Mouse (Mus musculus): Measurements from ENCODE around the gene Smok3b.
"Not testable (repeated sequence)": the region's sequence is repeated elsewhere in the genome, so short reads cannot be mapped to it uniquely, and the experiment has no call there.

The Smok3b gene

GRCm38 (mm10) chr5:138020961-138021479, at the start of gene Smok3b, which contains the start of gene Smok3a:
Gene Smok3b (plus strand): TSS chr5:138021429.
Gene Smok3a (plus strand): TSS chr5:138021261.
- DNase-seq (ENCODE audit: low read depth in 2 of 2, low spot score in 2 of 2): not testable (repeated sequence)

- no peak for DNase-seq (ENCODE audit: low read depth in 2 of 2, low spot score in 2 of 2)
These were observed 48.1 kb upstream of the Smok3b start for GRCm38 (mm10) chr5:137973161-137973560.

GRCm38 (mm10) chr5:137973738-137974137, 47.5 kb upstream of the Smok3b start:
- no peak for DNase-seq (ENCODE audit: low read depth in 2 of 2, low spot score in 2 of 2)

GRCm38 (mm10) chr5:137974724-137975123, 46.5 kb upstream of the Smok3b start:
- DNase-seq (ENCODE audit: low read depth in 2 of 2, low spot score in 2 of 2): no peak

GRCm38 (mm10) chr5:137975434-137975833, 45.8 kb upstream of the Smok3b start:
- DNase-seq (ENCODE audit: low read depth in 2 of 2, low spot score in 2 of 2): no peak

- no peak for DNase-seq (ENCODE audit: low read depth in 2 of 2, low spot score in 2 of 2)
These were observed 43.9 kb upstream of the Smok3b start for GRCm38 (mm10) chr5:137977291-137977690.

- no peak for DNase-seq (ENCODE audit: low read depth in 2 of 2, low spot score in 2 of 2)
These were observed 42.1 kb upstream of the Smok3b start for GRCm38 (mm10) chr5:137979081-137979480.

GRCm38 (mm10) chr5:137981300-137981699, 39.9 kb upstream of the Smok3b start, which contains the start of gene Azgp1:
Gene Azgp1 (plus strand): TSS chr5:137981520.
- no peak for DNase-seq (ENCODE audit: low read depth in 2 of 2, low spot score in 2 of 2)

GRCm38 (mm10) chr5:137986351-137986750, 34.9 kb upstream of the Smok3b start:
- DNase-seq (ENCODE audit: low read depth in 2 of 2, low spot score in 2 of 2): no peak

- no peak for DNase-seq (ENCODE audit: low read depth in 2 of 2, low spot score in 2 of 2)
These were observed 11.8 kb upstream of the Smok3b start for GRCm38 (mm10) chr5:138009437-138009836.

GRCm38 (mm10) chr5:138012382-138012781, 8.8 kb upstream of the Smok3b start:
- DNase-seq (ENCODE audit: low read depth in 2 of 2, low spot score in 2 of 2): no peak

GRCm38 (mm10) chr5:138016530-138016929, 4.7 kb upstream of the Smok3b start:
- no peak for DNase-seq (ENCODE audit: low read depth in 2 of 2, low spot score in 2 of 2)

- DNase-seq (ENCODE audit: low read depth in 2 of 2, low spot score in 2 of 2): no peak
These were observed 4.2 kb upstream of the Smok3b start for GRCm38 (mm10) chr5:138016997-138017396.

GRCm38 (mm10) chr5:138019577-138019976, 1.7 kb upstream of the Smok3b start:
- not testable (repeated sequence) for DNase-seq (ENCODE audit: low read depth in 2 of 2, low spot score in 2 of 2)

- DNase-seq (ENCODE audit: low read depth in 2 of 2, low spot score in 2 of 2): not testable (repeated sequence)
These were observed 31.7 kb downstream of the Smok3b start, which contains the start of gene Smok3c for GRCm38 (mm10) chr5:138052894-138053293. Gene Smok3c (plus strand): TSS chr5:138053194.

- no peak for DNase-seq (ENCODE audit: low read depth in 2 of 2, low spot score in 2 of 2)
These were observed 52.6 kb downstream of the Smok3b start for GRCm38 (mm10) chr5:138073803-138074202.

- no peak for DNase-seq (ENCODE audit: low read depth in 2 of 2, low spot score in 2 of 2)
These were observed 54.5 kb downstream of the Smok3b start for GRCm38 (mm10) chr5:138075684-138076083.

GRCm38 (mm10) chr5:138076148-138076547, 54.9 kb downstream of the Smok3b start:
- DNase-seq (ENCODE audit: low read depth in 2 of 2, low spot score in 2 of 2): no peak

GRCm38 (mm10) chr5:138080456-138080855, 59.2 kb downstream of the Smok3b start:
- DNase-seq (ENCODE audit: low read depth in 2 of 2, low spot score in 2 of 2): no peak

GRCm38 (mm10) chr5:138081446-138081845, 60.2 kb downstream of the Smok3b start:
- no peak for DNase-seq (ENCODE audit: low read depth in 2 of 2, low spot score in 2 of 2)

GRCm38 (mm10) chr5:138083318-138083900, 62.2 kb downstream of the Smok3b start:
- no peak for DNase-seq (ENCODE audit: low read depth in 2 of 2, low spot score in 2 of 2)

GRCm38 (mm10) chr5:138083936-138084335, 62.7 kb downstream of the Smok3b start:
- no peak for DNase-seq (ENCODE audit: low read depth in 2 of 2, low spot score in 2 of 2)

GRCm38 (mm10) chr5:138084507-138084906, 63.3 kb downstream of the Smok3b start:
- no peak for DNase-seq (ENCODE audit: low read depth in 2 of 2, low spot score in 2 of 2)

All from CD8-positive naive resting alpha-beta T cell, adult 2 months (primary cell).